Mouse (Mus musculus): ENCODE measurements at regions not wholly inside any gene's neighbourhood (a gene's known extent, or its start where the extent isn't known, plus 50 kb on each side); places are given as distances from the start of the nearest gene placed in this dataset.
"Not testable (repeated sequence)": the region's sequence is repeated elsewhere in the genome, so short reads cannot be mapped to it uniquely, and the experiment has no call there.

GRCm38 (mm10) chr2:53276435-53276834 is 84.9 kb downstream of the Arl6ip6 start:
- in situ Hi-C loops (cut with MboI, MseI) = no loop called here

DNA sequence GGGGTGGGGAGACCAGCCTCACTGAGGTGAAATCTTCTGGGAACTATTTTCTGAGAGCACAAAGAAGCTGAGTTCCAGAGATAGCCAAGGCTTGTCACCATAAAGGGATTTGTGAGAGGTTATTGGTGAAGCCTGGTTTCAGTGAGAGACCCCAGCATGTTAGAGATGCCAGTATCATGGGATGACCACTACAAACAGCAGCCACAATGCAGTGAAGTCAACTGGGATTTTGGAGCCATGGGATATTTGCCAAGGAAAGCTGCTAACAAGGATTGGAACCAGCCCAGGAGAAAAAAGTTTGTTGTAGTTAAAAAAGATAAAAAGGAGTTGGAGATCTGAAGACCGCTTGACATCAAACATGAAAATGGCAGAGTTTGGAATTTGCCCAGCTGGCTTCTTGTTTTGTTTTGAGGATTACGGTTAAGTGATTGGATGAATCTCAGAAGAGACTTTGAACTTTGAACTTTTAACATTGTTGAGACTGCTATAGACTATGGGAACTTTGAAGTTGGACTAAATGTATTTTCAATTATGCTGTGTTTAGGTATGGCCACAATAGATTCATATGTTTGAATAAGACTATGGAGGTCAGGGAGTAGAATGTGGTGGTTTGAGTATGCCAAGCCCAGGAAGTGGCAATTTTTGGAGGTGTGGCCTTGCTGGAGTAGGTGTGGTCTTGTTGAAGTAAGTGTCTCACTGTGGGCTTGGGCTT is 110.3 kb downstream of the Arl6ip6 start:
- in situ Hi-C loops (cut with MboI, MseI) = no loop called here

GRCm38 (mm10) chr2:53330680-53331079 is 139.2 kb downstream of the Arl6ip6 start:
- in situ Hi-C loops (cut with MboI, MseI) = loop anchor here (25.0 kb wide), 1 partner anchor 757 kb away; the partner anchor contains the start of gene Rprm

- in situ Hi-C loops (cut with MboI, MseI) = no loop called here
These were observed 167.5 kb downstream of the Arl6ip6 start for GRCm38 (mm10) chr2:53359026-53359425.

DNA sequence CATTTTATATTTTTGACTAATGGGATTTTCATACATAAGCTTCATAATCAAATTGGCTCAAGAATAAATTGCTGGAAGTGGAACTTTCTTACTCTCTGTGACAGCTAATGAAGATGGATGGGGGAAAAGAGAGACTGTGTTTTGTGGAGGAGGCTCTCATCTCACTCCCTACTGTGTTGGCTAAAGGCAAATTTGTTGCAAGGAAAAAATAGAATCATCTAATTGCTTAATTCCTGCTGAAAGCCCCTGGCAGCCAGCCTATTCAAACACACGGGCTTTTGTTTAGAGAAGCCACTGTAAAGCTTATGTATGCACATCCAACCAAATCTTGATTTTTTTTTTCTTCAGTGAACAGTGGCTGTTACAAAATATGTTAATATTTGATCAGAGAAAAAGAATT is 190.8 kb downstream of the Arl6ip6 start:
- in situ Hi-C loops (cut with MboI, MseI) = no loop called here

DNA sequence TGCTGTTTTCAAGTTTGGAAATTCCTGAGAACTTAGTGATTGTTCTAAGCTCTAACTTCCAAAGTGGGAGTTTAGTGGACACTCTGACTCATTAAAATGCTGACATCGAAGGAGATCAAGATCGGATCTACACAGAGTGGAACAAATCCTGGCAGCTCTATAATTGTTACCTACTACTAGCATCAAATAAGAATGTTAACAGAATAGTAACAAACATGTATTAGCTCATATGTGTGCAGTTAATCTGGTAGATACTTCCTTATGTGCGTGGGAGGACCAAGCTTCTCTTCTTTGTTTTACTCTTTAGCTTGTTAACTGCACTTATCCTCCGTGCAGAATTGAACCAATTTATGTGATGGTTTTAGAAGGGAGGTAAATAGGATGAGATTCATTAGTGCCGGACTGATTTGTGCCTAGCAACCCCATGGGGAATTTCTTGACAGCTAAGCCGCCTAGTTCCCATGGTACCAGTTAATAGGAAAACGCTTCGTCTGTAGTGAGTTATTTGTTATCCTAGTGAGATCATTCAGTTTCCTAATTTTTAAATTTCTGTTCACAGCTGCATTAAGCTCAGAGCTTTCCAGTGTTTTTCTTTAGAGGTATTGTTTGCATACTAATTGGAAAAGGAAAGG is 193.1 kb downstream of the Arl6ip6 start:
- in situ Hi-C loops (cut with MboI, MseI) = no loop called here

DNA sequence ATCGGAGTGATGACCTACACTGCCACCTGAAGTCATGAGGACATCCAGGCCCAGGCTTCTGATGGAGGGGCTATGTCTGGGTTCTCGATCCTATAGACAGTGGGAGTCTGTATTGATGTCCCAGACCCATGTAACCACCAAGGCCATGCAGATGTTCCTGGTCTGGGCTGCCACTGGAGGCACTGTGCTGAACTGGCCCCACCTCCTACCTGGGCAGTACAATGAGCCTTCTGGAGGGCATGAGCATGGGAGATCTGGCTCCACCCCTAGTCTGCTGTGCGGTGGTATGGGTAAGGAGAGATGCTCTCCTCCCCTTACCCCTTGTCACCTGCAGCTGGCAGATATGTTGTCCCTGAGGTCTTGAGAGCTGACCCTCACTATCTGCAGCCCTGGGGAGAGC is 197.1 kb downstream of the Arl6ip6 start:
- in situ Hi-C loops (cut with MboI, MseI) = no loop called here

DNA sequence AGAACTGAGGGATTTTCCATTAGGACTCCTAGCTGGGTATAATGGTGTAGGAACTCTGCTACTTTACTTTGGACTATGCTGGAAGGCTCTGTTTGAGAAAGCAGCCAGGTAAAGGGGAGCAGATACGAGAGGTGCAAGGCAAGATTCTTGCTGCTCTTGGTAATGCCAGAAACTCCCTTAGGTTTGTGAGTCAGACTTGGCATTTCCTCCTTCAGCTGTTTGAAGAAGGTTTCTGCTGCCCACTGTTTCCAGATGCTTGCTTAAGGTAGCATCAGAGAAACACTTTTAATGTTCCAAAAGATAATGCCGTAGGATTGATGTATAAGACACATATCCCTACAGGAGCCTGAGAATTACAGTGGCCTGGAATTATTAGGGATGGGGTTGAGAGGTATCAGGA is 222.9 kb downstream of the Arl6ip6 start:
- in situ Hi-C loops (cut with MboI, MseI) = no loop called here

DNA sequence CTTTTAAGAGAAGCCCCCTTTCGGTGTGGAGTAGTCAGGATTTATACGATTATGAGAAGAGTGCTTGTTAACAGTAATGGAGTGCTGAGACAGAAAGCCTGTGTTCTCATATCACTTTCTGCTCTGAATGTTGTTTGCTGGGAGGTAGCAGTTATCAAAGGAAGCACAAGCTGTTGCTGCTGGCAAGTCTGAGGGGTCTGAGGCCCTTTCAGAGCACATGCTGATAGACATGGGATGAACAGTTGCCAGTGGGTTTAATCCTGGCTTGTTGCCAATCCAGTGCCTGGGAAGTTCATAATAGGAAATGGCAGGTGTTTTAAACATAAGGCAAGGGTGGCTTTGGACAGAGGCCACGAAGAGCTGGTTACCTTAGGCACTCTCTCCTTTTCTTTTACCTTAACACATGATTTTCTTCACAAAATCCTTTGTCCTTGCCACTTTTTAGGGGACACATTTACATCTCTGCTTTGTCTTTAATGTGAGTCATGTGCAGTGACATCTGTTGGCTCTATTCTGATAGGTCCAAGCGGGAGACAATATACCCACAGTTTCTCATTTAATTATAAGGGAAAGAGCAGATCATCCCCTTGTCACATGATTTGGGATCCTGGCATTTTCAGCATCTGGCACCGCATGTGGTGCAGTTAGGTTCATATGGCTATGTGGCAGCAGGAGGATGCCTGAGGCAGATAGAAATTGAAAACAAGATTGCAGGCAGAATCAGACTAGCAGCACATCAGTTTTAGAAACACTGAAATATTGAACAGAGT is 245.7 kb downstream of the Arl6ip6 start:
- in situ Hi-C loops (cut with MboI, MseI) = no loop called here

DNA sequence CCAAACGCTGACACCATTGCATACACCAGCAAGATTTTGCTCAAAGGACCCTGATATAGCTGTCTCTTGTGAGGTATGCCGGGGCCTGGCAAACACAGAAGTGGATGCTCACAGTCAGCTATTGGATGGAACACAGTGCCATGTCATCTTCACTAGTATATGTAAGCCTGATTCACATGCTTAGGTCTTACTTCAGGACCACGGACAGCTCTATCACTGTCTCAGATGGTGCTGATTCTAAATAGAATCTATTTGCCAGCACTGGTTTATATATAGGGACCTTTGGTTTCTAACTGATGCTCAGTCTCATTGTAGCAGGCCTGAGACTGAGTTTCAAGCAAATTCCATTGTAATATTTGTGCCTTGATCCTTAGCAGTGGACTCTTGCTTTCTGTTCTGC is 248.8 kb downstream of the Arl6ip6 start:
- in situ Hi-C loops (cut with MboI, MseI) = not testable (repeated sequence)

- in situ Hi-C loops (cut with MboI, MseI) = no loop called here
These were observed 268.7 kb downstream of the Arl6ip6 start for GRCm38 (mm10) chr2:53460265-53460664.

- in situ Hi-C loops (cut with MboI, MseI) = no loop called here
These were observed 282.9 kb downstream of the Arl6ip6 start for GRCm38 (mm10) chr2:53474455-53474854.

GRCm38 (mm10) chr2:53479051-53479450 is 287.5 kb downstream of the Arl6ip6 start:
- in situ Hi-C loops (cut with MboI, MseI) = not testable (repeated sequence)

GRCm38 (mm10) chr2:53488301-53488700 is 296.8 kb downstream of the Arl6ip6 start:
- in situ Hi-C loops (cut with MboI, MseI) = no loop called here

DNA sequence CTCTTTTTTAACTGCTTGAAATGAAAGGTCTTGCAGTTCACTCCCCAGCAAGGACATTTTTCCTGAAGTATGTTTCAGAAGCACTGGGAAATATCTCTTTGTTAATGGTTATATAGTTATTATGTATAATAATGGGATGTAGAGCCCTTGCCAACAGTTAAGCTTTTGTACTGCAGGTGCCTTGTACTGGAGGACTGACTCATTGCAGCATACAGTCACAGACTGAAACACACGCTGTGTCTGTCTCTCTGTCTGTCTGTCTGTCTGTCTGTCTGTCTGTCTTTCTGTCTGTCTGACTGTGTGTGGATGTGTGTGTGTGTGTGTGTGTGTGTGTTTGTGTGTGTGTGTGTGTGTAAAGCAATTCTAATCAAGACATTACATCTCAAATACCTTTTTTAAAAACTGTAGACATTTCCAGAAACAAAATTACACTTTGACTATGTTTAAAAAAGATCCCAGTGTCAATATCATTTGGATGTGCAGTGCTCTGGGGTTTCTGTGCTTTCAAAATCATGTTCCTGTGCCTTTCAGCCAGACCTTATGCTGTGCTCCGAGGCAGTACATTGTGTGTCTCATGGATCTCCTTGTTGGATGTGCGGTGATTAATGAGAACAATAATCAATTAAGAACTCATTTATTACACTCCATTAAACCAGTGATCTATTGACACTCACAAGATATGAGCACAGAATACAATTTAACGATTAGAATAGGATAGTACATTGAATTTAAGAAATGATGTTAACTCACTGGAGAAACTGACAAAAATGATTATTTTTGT is 299.5 kb downstream of the Arl6ip6 start:
- in situ Hi-C loops (cut with MboI, MseI) = no loop called here

DNA sequence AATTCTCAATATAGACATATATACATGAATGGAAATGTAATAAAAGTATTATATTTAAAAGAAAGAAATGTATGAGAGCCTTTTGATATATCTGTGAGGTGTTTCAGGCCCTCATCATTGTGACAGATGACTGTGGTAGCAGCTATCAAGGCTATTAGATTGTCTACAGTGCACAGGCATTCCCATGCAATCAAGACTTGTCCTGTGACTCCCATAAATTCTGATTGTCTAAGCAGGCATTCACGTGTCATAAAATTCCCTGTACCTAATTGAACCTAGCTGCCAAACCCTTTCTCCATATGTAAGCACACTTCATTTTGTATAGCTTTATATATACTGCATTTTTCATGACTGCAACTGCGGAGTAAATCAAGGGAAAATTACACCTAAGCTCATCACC is 301.3 kb downstream of the Arl6ip6 start:
- in situ Hi-C loops (cut with MboI, MseI) = no loop called here

DNA sequence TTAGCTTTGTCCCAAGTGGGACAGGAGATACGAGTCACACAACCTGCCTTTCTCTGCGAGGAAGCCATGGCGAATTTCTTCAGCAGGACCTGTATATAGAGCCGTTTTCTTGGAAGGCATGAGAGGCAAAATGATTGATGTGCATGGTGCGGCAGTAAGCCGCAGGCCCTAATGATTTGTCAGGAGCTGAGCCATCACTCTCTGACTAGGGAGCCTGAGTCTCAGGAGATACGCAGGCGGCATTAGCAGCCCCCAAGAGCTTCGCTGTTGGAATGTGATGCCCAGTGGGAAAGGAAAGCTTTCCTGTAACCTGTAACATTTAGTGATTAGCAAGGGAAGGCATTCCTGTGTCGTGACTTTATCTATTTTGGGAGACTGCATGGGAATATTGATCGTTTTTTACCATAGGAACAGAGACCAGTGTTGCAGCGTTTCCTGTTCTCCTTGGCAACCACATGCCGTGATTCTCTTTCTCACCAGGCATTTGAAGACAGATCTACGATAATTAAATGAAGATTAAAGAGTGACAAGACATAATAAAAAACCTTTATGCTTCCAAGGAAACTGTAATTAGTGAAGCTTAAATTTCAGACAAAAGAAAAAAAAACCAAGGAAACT is 310.2 kb downstream of the Arl6ip6 start:
- in situ Hi-C loops (cut with MboI, MseI) = no loop called here

DNA sequence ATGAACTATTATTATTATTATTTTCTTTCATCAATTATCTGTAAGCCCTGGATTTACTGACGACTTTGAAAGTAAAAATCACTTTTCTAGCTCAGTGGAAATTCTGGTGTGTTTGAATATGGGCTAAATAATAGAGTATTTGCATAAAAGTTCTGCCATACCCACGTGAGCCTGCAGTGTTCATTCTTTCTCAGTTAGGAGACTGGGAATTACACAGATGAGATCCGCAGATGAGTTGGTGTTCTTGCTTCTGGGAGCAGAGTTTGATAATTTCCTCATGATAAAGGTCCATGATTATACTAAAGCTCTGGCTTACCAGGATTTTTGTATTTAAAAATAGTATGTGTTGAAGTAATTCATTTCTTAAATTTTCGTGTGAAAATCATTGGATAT is 310.7 kb downstream of the Arl6ip6 start:
- in situ Hi-C loops (cut with MboI, MseI) = no loop called here

DNA sequence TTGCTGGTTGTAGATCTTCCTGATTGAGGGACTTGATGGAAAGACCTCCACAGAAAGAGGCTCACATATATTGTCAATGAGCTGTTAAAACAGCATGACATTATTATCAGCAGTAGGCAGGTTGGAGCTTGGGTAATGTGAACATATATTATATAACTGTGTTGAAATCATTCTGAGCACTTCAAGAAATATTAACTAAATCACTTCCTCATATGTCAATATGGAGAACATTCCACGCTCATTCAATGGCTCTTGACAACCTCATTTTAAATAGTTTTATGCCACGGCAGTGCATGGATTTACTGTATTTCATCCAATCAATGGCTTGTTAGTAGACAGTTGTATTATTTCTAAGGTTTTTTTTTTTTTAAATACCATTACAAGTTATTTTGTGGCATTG is 350.6 kb downstream of the Arl6ip6 start:
- in situ Hi-C loops (cut with MboI, MseI) = loop anchor here (10.0 kb wide), 1 partner anchor 913 kb away; no protein-coding TSS in a partner anchor

- in situ Hi-C loops (cut with MboI, MseI) = no loop called here
These were observed 382.5 kb downstream of the Arl6ip6 start for GRCm38 (mm10) chr2:53574007-53574406.

- in situ Hi-C loops (cut with MboI, MseI) = no loop called here
These were observed 414.3 kb downstream of the Arl6ip6 start for GRCm38 (mm10) chr2:53605829-53606228.
